Mouse (Mus musculus): ENCODE measurements around the gene Ms4a10. TPM values are rescaled to one million over a fixed set of nuclear protein-coding genes. Genes with fewer than 3 reads are reported as not detected.

Gene Ms4a10
- polyA plus RNA-seq, 1 experiment from 2014 or later = 0.32 TPM

GRCm38 (mm10) chr19:10959085-10959977, 15.1 kb downstream of the Ms4a10 start:
- Histone ChIP-seq H3K9ac (no peak overlapping the region), H3K36me3 (no peaks in the 10 kb centered on the region), H3K9me3 (replicated peaks) (no peaks in the 10 kb centered on the region), H3K4me2 (replicated peaks) (no peak overlapping the region), H3K4me3 (replicated peaks) (no peak overlapping the region), H3K27ac (replicated peaks) (no peak overlapping the region), H3K4me1 (peaks cover 10% of the 10 kb centered on the region; the same call in 1 of the 2 replicates), H3K27me3 (0 out of 2 replicates have a peak, but pooled peaks cover 3% of the 10 kb centered on the region)
- WGBS = 27% methylated on average over 11 of the region's 11 CpGs
- peak; percentile 34; the same call in 1 of the 2 replicates for ATAC-seq (ENCODE audit: insufficient number of reproducible peaks, low FRiP score, low TSS enrichment, low read depth)

- Histone ChIP-seq H3K4me2 (replicated peaks) (no peak overlapping the region), H3K4me3 (replicated peaks) (no peak overlapping the region), H3K9ac (no peak overlapping the region), H3K27me3 (no peaks in the 10 kb centered on the region), H3K4me1 (peaks cover 27% of the 10 kb centered on the region), H3K9me3 (replicated peaks) (no peaks in the 10 kb centered on the region), H3K27ac (replicated peaks) (peak overlapping the region; percentile 77), H3K36me3 (no peaks in the 10 kb centered on the region)
- ATAC-seq (ENCODE audit: insufficient number of reproducible peaks, low FRiP score, low TSS enrichment, low read depth) = peak; percentile 52; the same call in 1 of the 2 replicates
- WGBS = 49% methylated on average over 11 of the region's 11 CpGs
These were observed 22.2 kb downstream of the Ms4a10 start for GRCm38 (mm10) chr19:10952021-10952939.

GRCm38 (mm10) chr19:10949558-10949957, 24.9 kb downstream of the Ms4a10 start:
- Histone ChIP-seq H3K9ac (no peak overlapping the region), H3K4me1 (peaks cover 41% of the 10 kb centered on the region), H3K27me3 (no peaks in the 10 kb centered on the region), H3K36me3 (peaks cover 19% of the 10 kb centered on the region), H3K4me3 (replicated peaks) (peak overlapping the region; percentile 60), H3K9me3 (replicated peaks) (no peaks in the 10 kb centered on the region), H3K4me2 (replicated peaks) (peak overlapping the region; percentile 51), H3K27ac (replicated peaks) (peak overlapping the region; percentile 77)
- WGBS = 35% methylated on average over 9 of the region's 9 CpGs
- no peak for ATAC-seq (ENCODE audit: insufficient number of reproducible peaks, low FRiP score, low TSS enrichment, low read depth)

GRCm38 (mm10) chr19:10949112-10949511, 25.4 kb downstream of the Ms4a10 start, which contains the start of gene Ccdc86:
Ccdc86 (minus strand) TSS chr19:10949266.
- Histone ChIP-seq H3K9ac (peak within 1 kb of the TSS; percentile 90), H3K4me2 (replicated peaks) (peak within 1 kb of the TSS; percentile 100), H3K27me3 (no peaks in the 10 kb centered on the region), H3K4me1 (peaks cover 41% of the 10 kb centered on the region), H3K9me3 (replicated peaks) (no peaks in the 10 kb centered on the region), H3K4me3 (replicated peaks) (peak within 1 kb of the TSS; percentile 60), H3K27ac (replicated peaks) (peak within 1 kb of the TSS; percentile 77), H3K36me3 (peaks cover 24% of the 10 kb centered on the region)
- under 1% methylated on average over 30 of the region's 30 CpGs for WGBS
- peak; percentile 97 for ATAC-seq (ENCODE audit: insufficient number of reproducible peaks, low FRiP score, low TSS enrichment, low read depth)

GRCm38 (mm10) chr19:10948416-10948815, 26.1 kb downstream of the Ms4a10 start:
- H3K4me3 ChIP-seq (replicated peaks) = peak overlapping the region; percentile 60
- H3K9ac ChIP-seq = peak overlapping the region; percentile 90
- H3K4me2 ChIP-seq (replicated peaks) = peak overlapping the region; percentile 100
- no peaks in the 10 kb centered on the region for H3K9me3 ChIP-seq (replicated peaks)
- H3K36me3 ChIP-seq = peaks cover 31% of the 10 kb centered on the region
- WGBS = under 1% methylated on average over 20 of the region's 20 CpGs
- no peak overlapping the region for H3K27ac ChIP-seq (replicated peaks)
- ATAC-seq (ENCODE audit: insufficient number of reproducible peaks, low FRiP score, low TSS enrichment, low read depth) = no peak
- H3K4me1 ChIP-seq = peaks cover 41% of the 10 kb centered on the region
- H3K27me3 ChIP-seq = no peaks in the 10 kb centered on the region

GRCm38 (mm10) chr19:10947219-10947618, 27.3 kb downstream of the Ms4a10 start:
- 84% methylated on average over 5 of the region's 5 CpGs for WGBS
- no peaks in the 10 kb centered on the region for H3K27me3 ChIP-seq
- H3K4me2 ChIP-seq (replicated peaks) = peak overlapping the region; percentile 100
- H3K9ac ChIP-seq = no peak overlapping the region
- H3K36me3 ChIP-seq = peaks cover 43% of the 10 kb centered on the region
- H3K9me3 ChIP-seq (replicated peaks) = no peaks in the 10 kb centered on the region
- ATAC-seq (ENCODE audit: insufficient number of reproducible peaks, low FRiP score, low TSS enrichment, low read depth) = no peak
- peak overlapping the region; percentile 60 for H3K4me3 ChIP-seq (replicated peaks)
- H3K4me1 ChIP-seq = peaks cover 36% of the 10 kb centered on the region
- no peak overlapping the region for H3K27ac ChIP-seq (replicated peaks)

GRCm38 (mm10) chr19:10946506-10946905, 28.0 kb downstream of the Ms4a10 start:
- H3K4me2 ChIP-seq (replicated peaks) = 0 out of 2 replicates have a peak overlapping the region, but pooled peaks have one; percentile 19
- ATAC-seq (ENCODE audit: insufficient number of reproducible peaks, low FRiP score, low TSS enrichment, low read depth) = no peak
- H3K4me3 ChIP-seq (replicated peaks) = no peak overlapping the region

GRCm38 (mm10) chr19:10943955-10944354, 30.5 kb downstream of the Ms4a10 start:
- H3K27me3 ChIP-seq = no peaks in the 10 kb centered on the region
- peaks cover 40% of the 10 kb centered on the region for H3K4me1 ChIP-seq
- H3K4me2 ChIP-seq (replicated peaks) = no peak overlapping the region
- peaks cover 49% of the 10 kb centered on the region for H3K36me3 ChIP-seq
- H3K9ac ChIP-seq = no peak overlapping the region
- ATAC-seq (ENCODE audit: insufficient number of reproducible peaks, low FRiP score, low TSS enrichment, low read depth) = no peak
- no peak overlapping the region for H3K27ac ChIP-seq (replicated peaks)
- 77% methylated on average over 3 of the region's 3 CpGs for WGBS
- no peaks in the 10 kb centered on the region for H3K9me3 ChIP-seq (replicated peaks)
- no peak overlapping the region for H3K4me3 ChIP-seq (replicated peaks)

More at GRCm38 (mm10) chr19:10946506-10946905, 28.0 kb downstream of the Ms4a10 start:
- 72% methylated on average over 3 of the region's 3 CpGs for WGBS
- Histone ChIP-seq H3K27ac (replicated peaks) (no peak overlapping the region), H3K27me3 (no peaks in the 10 kb centered on the region), H3K36me3 (peaks cover 49% of the 10 kb centered on the region), H3K4me1 (peaks cover 29% of the 10 kb centered on the region), H3K9ac (no peak overlapping the region), H3K9me3 (replicated peaks) (no peaks in the 10 kb centered on the region)

- H3K4me1 ChIP-seq = peaks cover 14% of the 10 kb centered on the region
- H3K27me3 ChIP-seq = no peaks in the 10 kb centered on the region
- WGBS = 4% methylated on average over 40 of the region's 40 CpGs
- H3K9me3 ChIP-seq (replicated peaks) = no peaks in the 10 kb centered on the region
- peaks cover 41% of the 10 kb centered on the region for H3K36me3 ChIP-seq
- peak; percentile 65 for ATAC-seq (ENCODE audit: insufficient number of reproducible peaks, low FRiP score, low TSS enrichment, low read depth)
- no peak overlapping the region for H3K27ac ChIP-seq (replicated peaks)
- H3K9ac ChIP-seq = peak overlapping the region; percentile 33
- H3K4me3 ChIP-seq (replicated peaks) = peak overlapping the region; percentile 45
- peak overlapping the region; percentile 91 for H3K4me2 ChIP-seq (replicated peaks)
These were observed 33.5 kb downstream of the Ms4a10 start for GRCm38 (mm10) chr19:10940801-10941457.

- Histone ChIP-seq H3K9me3 (replicated peaks) (no peaks in the 10 kb centered on the region), H3K4me1 (peaks cover 13% of the 10 kb centered on the region), H3K9ac (peak overlapping the region; percentile 33), H3K36me3 (peaks cover 37% of the 10 kb centered on the region), H3K27me3 (no peaks in the 10 kb centered on the region), H3K4me2 (replicated peaks) (peak overlapping the region; percentile 91), H3K27ac (replicated peaks) (no peak overlapping the region), H3K4me3 (replicated peaks) (peak overlapping the region; percentile 45)
- 17% methylated on average over 37 of the region's 37 CpGs for WGBS
- peak; percentile 81 for ATAC-seq (ENCODE audit: insufficient number of reproducible peaks, low FRiP score, low TSS enrichment, low read depth)
These were observed 34.2 kb downstream of the Ms4a10 start for GRCm38 (mm10) chr19:10940097-10940800.

Data from embryonic facial prominence, embryonic 15.5 days (tissue).